Mouse (Mus musculus): ENCODE data around the gene 4930402F06Rik. TPM values are rescaled to one million over a fixed set of nuclear protein-coding genes. Genes with fewer than 3 reads are reported as not detected.

4930402F06Rik gene
- polyA plus RNA-seq, 1 experiment, result not detected

DNA sequence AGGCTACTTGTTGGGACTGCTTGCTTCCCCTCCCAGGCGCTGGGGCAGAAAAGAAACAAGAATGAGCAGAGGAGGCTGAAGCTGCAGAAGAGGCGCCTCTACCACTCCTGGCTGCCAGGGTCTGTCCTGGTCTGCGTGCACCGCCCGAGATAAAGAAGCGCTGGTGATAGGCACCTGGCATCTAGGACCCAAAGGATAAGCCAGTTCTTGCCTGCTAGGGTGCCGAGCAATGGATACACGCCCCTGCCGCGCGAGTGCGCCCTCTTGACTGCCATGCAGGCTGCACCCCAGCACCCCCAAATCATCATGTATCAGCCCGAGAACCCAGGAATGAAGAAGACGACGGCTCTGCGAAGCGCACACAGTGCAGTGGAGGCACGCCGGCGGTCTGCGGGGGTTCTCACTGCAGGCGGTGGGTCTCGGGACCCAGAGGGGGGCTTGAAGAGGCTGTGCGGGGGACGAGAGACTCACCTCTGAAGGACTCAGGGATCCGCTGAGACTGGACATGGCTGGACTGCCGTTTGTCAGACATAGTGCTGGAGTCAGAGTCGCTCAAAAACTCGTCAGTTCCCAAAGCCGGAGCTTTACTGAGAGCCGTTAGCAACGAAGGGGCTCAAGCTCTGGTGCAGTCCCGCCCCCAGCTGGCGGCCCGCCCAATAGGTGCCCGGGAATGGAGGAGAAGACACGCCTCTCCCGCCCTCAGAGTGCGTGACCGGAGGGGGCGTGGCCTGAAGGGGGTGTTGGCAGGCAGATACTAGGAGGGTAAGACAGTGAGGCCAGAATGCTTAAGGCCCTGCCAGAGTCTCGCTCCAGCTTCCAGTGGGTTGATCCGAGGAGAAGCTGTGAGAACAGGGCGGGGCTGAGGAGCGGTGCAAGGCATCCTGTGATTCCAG, 60.3 kb downstream of the 4930402F06Rik start, which contains the start of gene Stom:
Gene Stom (minus strand): TSS at position 589 of the 893 bp plus-strand sequence.
- 1% methylated on average over 45 of the region's 45 CpGs for WGBS
- peak within 1 kb of the TSS; percentile 67 for H3K4me3 ChIP-seq (ENCODE audit: extremely low read depth, insufficient read depth, insufficient read length)
- H3K4me1 ChIP-seq (ENCODE audit: control insufficient read depth, insufficient read depth, insufficient read length), result peaks cover 3% of the 10 kb centered on the region; the same call in 1 of the 2 replicates
- peak within 1 kb of the TSS; percentile 71 for H3K27ac ChIP-seq (ENCODE audit: insufficient read depth, low read length)
- no peaks in the 10 kb centered on the region for H3K27me3 ChIP-seq (ENCODE audit: control insufficient read depth, insufficient read depth, low read length)
- DNase-seq (ENCODE audit: low read depth in 1 of 2, low spot score in 2 of 2), result peak; percentile 87 to 99
- TF ChIP-seq CTCF (IDR thresholded peaks at IDR 0.05; ENCODE audit: extremely low read depth, insufficient read depth, insufficient read length, insufficient replicate concordance), result no peak
- peak; percentile 46; the same call in 1 of the 2 replicates for TF ChIP-seq POLR2A (IDR thresholded peaks at IDR 0.05; ENCODE audit: low read depth, low read length)
- no peaks in the 10 kb centered on the region for H3K36me3 ChIP-seq (ENCODE audit: control insufficient read depth, insufficient read depth, low read length)

- 66% methylated on average over 7 of the region's 7 CpGs for WGBS
These were observed 61.4 kb downstream of the 4930402F06Rik start for GRCm38 (mm10) chr2:35335620-35336019.

DNA sequence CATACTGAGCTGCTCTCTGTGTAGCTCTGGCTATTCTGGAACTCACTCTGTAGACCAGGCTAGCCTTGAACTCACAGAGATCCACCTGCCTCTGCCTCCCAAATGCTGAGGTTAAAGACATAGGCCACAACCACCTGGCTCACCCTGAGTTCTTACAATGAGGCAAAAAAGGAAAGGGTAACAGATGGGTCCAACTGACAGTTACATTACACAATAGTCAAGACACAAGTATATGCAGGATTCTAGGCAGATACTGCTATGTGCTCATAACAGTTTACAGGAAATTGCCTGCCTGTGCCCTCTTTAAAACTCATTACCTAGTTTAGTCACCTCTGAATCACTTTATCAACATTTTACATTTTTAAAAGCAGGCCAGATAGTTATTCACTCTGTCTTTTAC, 63.3 kb downstream of the 4930402F06Rik start:
- no peaks in the 10 kb centered on the region for H3K27me3 ChIP-seq (ENCODE audit: control insufficient read depth, insufficient read depth, low read length)
- H3K4me3 ChIP-seq (ENCODE audit: extremely low read depth, insufficient read depth, insufficient read length), result no peak overlapping the region
- H3K27ac ChIP-seq (ENCODE audit: insufficient read depth, low read length), result no peak overlapping the region
- DNase-seq (ENCODE audit: low read depth in 1 of 2, low spot score in 2 of 2), result no peak
- peaks cover 2% of the 10 kb centered on the region; the same call in 1 of the 2 replicates for H3K4me1 ChIP-seq (ENCODE audit: control insufficient read depth, insufficient read depth, insufficient read length)
- H3K36me3 ChIP-seq (ENCODE audit: control insufficient read depth, insufficient read depth, low read length), result no peaks in the 10 kb centered on the region
- TF ChIP-seq CTCF (IDR thresholded peaks at IDR 0.05; ENCODE audit: extremely low read depth, insufficient read depth, insufficient read length, insufficient replicate concordance), result no peak
- TF ChIP-seq POLR2A (IDR thresholded peaks at IDR 0.05; ENCODE audit: low read depth, low read length), result no peak

More at GRCm38 (mm10) chr2:35335620-35336019, 61.4 kb downstream of the 4930402F06Rik start:
- no peaks in the 10 kb centered on the region for H3K27me3 ChIP-seq (ENCODE audit: control insufficient read depth, insufficient read depth, low read length)
- H3K36me3 ChIP-seq (ENCODE audit: control insufficient read depth, insufficient read depth, low read length), result no peaks in the 10 kb centered on the region
- TF ChIP-seq POLR2A (IDR thresholded peaks at IDR 0.05; ENCODE audit: low read depth, low read length) (no peak), CTCF (IDR thresholded peaks at IDR 0.05; ENCODE audit: extremely low read depth, insufficient read depth, insufficient read length, insufficient replicate concordance) (no peak)
- no peak for DNase-seq (ENCODE audit: low read depth in 1 of 2, low spot score in 2 of 2)
- peaks cover 2% of the 10 kb centered on the region; the same call in 1 of the 2 replicates for H3K4me1 ChIP-seq (ENCODE audit: control insufficient read depth, insufficient read depth, insufficient read length)
- H3K27ac ChIP-seq (ENCODE audit: insufficient read depth, low read length), result no peak overlapping the region
- H3K4me3 ChIP-seq (ENCODE audit: extremely low read depth, insufficient read depth, insufficient read length), result peak overlapping the region; percentile 21; the same call in 1 of the 2 replicates

- TF ChIP-seq POLR2A (IDR thresholded peaks at IDR 0.05; ENCODE audit: low read depth, low read length) (no peak), CTCF (IDR thresholded peaks at IDR 0.05; ENCODE audit: extremely low read depth, insufficient read depth, insufficient read length, insufficient replicate concordance) (no peak)
- Histone ChIP-seq H3K4me1 (ENCODE audit: control insufficient read depth, insufficient read depth, insufficient read length) (peaks cover 4% of the 10 kb centered on the region), H3K4me3 (ENCODE audit: extremely low read depth, insufficient read depth, insufficient read length) (no peak overlapping the region), H3K27me3 (ENCODE audit: control insufficient read depth, insufficient read depth, low read length) (no peaks in the 10 kb centered on the region), H3K36me3 (ENCODE audit: control insufficient read depth, insufficient read depth, low read length) (no peaks in the 10 kb centered on the region), H3K27ac (ENCODE audit: insufficient read depth, low read length) (no peak overlapping the region)
- no peak for DNase-seq (ENCODE audit: low read depth in 1 of 2, low spot score in 2 of 2)
- WGBS, result 83% methylated on average over 2 of the region's 2 CpGs
These were observed 65.8 kb downstream of the 4930402F06Rik start for GRCm38 (mm10) chr2:35331205-35331604.

DNA sequence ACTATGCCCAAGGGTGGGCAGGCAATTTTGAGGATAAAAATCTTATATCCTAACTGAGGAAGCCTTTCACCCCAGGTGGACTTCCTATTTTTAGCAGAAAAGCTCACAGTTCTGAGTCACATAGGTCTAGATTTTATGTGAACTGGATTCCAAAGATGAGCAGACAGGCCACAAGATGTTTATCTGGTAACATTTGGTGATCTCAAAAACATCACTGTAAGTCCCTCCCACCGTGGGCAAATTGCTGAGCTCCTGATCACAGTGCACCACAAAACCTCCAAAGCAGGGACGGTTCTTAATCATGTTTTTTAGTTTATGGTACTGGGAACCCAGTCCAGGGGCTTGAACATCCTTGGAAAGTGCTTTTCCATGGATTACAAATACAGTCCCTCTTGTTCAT, 67.9 kb downstream of the 4930402F06Rik start:
- no peak for TF ChIP-seq CTCF (IDR thresholded peaks at IDR 0.05; ENCODE audit: extremely low read depth, insufficient read depth, insufficient read length, insufficient replicate concordance)
- TF ChIP-seq POLR2A (IDR thresholded peaks at IDR 0.05; ENCODE audit: low read depth, low read length), result no peak
- no peak for DNase-seq (ENCODE audit: low read depth in 1 of 2, low spot score in 2 of 2)
- peaks cover 4% of the 10 kb centered on the region for H3K4me1 ChIP-seq (ENCODE audit: control insufficient read depth, insufficient read depth, insufficient read length)
- H3K36me3 ChIP-seq (ENCODE audit: control insufficient read depth, insufficient read depth, low read length), result no peaks in the 10 kb centered on the region
- WGBS, result 51% methylated on average over 2 of the region's 2 CpGs
- H3K4me3 ChIP-seq (ENCODE audit: extremely low read depth, insufficient read depth, insufficient read length), result no peak overlapping the region
- H3K27me3 ChIP-seq (ENCODE audit: control insufficient read depth, insufficient read depth, low read length), result no peaks in the 10 kb centered on the region
- H3K27ac ChIP-seq (ENCODE audit: insufficient read depth, low read length), result no peak overlapping the region

DNA sequence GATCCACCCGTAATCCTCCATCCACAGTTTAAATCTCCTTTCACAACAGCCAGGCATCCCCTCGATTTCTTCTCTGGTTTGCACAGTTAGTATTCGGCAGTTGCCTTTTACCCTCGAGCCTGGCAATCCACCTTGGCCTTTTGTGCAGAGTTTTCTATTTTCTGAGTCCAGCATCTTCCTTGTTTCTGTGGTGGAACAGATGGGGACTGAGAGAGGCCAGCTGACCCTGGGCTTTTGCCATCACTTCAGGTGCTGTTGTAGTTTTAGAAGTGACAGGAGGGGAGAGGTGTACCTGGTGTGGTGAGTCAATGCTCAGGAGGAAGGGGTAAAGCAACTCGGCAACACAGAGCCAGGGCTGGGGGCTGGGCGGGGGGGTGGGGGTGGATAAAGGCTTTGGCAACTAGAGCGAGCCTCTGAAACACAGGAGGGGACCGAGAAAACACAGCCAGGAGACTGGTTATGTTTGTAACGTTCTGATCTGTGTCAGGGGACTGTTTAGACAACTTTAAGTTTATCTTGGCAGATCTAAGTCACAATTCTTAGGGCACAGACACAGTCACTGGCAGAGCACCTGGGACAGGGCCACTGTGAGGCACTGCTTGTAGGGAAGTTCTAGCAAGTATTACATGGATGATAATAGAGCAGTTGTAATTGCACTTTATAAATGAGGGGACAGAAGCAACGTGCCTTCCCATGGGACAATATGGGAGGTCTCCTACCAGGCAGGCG, 68.7 kb downstream of the 4930402F06Rik start:
- Histone ChIP-seq H3K4me1 (ENCODE audit: control insufficient read depth, insufficient read depth, insufficient read length) (peaks cover 4% of the 10 kb centered on the region), H3K27me3 (ENCODE audit: control insufficient read depth, insufficient read depth, low read length) (no peaks in the 10 kb centered on the region), H3K27ac (ENCODE audit: insufficient read depth, low read length) (peak overlapping the region; percentile 14; the same call in 1 of the 2 replicates), H3K36me3 (ENCODE audit: control insufficient read depth, insufficient read depth, low read length) (no peaks in the 10 kb centered on the region), H3K4me3 (ENCODE audit: extremely low read depth, insufficient read depth, insufficient read length) (no peak overlapping the region)
- DNase-seq (ENCODE audit: low read depth in 1 of 2, low spot score in 2 of 2), result no peak
- TF ChIP-seq CTCF (IDR thresholded peaks at IDR 0.05; ENCODE audit: extremely low read depth, insufficient read depth, insufficient read length, insufficient replicate concordance) (no peak), POLR2A (IDR thresholded peaks at IDR 0.05; ENCODE audit: low read depth, low read length) (no peak)
- WGBS, result 56% methylated on average over 11 of the region's 11 CpGs
